Mouse (Mus musculus) testis, adult 2 months (tissue): ENCODE results near the gene Fam169b.

Experiments used
- CTCF ChIP-seq: fragments of 200-500 bp; IDR thresholded peaks from 2 replicates; pipeline ENCODE4 v1.5.1; 2012; ENCODE audit warnings: low read depth, mild to moderate bottlenecking, inconsistent platforms, low read length, moderate library complexity; ENCODE audit not compliant: control insufficient read depth, insufficient read depth, insufficient replicate concordance
- POLR2A ChIP-seq: fragments of 200-500 bp; IDR thresholded peaks from 2 replicates; pipeline ENCODE4 v1.6.1; 2012; ENCODE audit warnings: low read depth, mild to moderate bottlenecking, inconsistent platforms, low read length, moderate library complexity; ENCODE audit not compliant: control insufficient read depth

DNA sequence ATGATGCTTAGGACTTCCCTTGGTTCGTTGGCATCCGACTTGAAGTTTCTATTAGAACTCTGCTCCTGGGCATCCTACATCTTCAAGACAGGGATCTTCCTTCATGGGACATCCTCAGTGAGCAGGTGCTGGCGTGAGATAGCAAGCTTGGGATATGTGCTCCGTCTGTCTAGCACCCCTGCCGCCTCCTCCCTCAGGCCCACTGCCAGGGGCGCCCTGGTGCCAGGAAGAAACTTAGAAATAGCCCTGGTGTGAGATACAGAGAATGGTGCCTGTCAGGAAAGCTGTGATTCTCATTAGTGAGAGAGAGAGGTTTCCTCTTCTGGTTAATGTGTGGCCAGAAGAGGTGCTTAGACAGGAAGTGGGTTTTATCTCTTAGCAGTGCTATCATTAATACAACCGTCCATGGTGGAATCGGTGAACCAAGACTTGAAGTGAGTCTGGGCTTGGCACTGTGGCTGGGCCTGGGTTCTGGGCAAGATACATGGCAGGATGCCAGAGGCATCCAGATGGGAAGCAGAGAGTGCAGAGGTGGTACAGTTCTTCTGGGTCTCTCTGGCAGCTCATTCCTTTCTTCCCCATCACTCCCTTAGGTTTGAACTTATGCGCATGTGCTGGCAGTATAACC is 48.1 kb upstream of the Fam169b start:
- TF ChIP-seq POLR2A (no peak), CTCF (no peak)
